Mouse (Mus musculus) bone marrow, adult 2 months (tissue): ENCODE measurements around the gene Mast4.

Experiments used
- CTCF ChIP-seq: fragments of 200-500 bp; IDR thresholded peaks from 2 replicates; pipeline ENCODE4 v1.5.1; 2011; ENCODE audit warnings: low read length, control low read depth; ENCODE audit not compliant: control insufficient read depth, insufficient read depth
- POLR2A ChIP-seq: fragments of 200-500 bp; IDR thresholded peaks from 2 replicates; pipeline ENCODE4 v1.6.1; 2011; ENCODE audit warnings: low read depth, mild to moderate bottlenecking, control low read depth, low read length, borderline replicate concordance; ENCODE audit not compliant: control insufficient read depth

DNA sequence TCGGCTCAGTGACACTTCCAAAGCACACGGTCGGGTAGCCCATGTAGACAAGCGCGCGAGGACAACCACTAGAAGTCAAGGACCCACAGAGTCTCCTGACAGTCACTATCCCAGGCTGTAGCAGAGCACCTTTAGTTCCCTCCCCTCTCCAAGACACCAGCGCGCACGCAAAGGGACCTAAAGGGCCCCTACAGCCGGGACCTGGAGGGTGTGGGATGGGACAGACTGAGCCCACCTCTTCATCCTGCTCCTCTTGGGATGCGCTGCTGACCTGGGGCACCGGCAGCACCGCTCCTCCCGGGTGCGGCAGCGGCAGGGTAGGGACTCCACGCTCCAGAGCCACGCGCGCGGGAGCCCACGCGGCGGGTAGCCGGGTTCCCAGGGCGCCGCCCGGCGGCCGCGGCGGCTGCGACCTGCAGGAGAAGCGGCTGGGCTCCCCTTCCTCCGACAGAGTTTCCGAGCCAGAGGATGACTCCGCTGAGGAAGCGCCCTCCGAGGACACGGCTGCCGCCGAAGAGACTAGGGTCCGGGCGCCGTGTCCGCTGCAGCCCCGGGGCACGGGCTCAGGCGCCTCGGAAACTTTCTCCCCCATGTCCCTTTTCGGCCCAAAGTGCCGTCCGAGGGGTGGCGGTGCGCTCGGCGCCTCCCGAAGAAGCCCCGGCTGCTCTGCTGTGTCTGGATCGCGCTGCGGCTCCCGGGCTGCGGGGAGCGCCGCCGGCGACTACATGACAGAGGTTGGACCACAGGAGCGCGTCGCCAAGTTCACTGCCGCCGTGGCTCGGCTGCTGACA lies 501 bp downstream of the Mast4 start:
- no peak for TF ChIP-seq CTCF
- no peak for TF ChIP-seq POLR2A
